Mouse (Mus musculus) intestine, postnatal 0 days (tissue): Measurements from ENCODE around the gene Otulinl. TPM values are rescaled to one million over a fixed set of nuclear protein-coding genes. Genes with fewer than 3 reads are reported as not detected.

Experiments used
- ATAC-seq: fragments of 200-750 bp; cut with Nextera tagmentation; 2 replicates; pipeline ENCODE4 v1.8.0; 2017; ENCODE audit warnings: mild to moderate bottlenecking, moderate TSS enrichment, moderate library complexity
- H3K27ac ChIP-seq: fragments of 300-500 bp; sonication (generic); 2 replicates; pipeline ENCODE4 v1.5.1; 2014; ENCODE audit warnings: mild to moderate bottlenecking, low read depth, low read length, moderate library complexity
- H3K27me3 ChIP-seq: fragments of 300-500 bp; sonication (generic); replicated peaks from 2 replicates; pipeline ENCODE4 v1.6.1; 2014; ENCODE audit warnings: low read length, mixed read lengths; ENCODE audit not compliant: control insufficient read depth, insufficient read depth
- H3K36me3 ChIP-seq: fragments of 300-500 bp; sonication (generic); 2 replicates; pipeline ENCODE4 v1.6.1; 2014; ENCODE audit warnings: mild to moderate bottlenecking, moderate library complexity; ENCODE audit not compliant: control insufficient read depth, insufficient read depth
- H3K4me1 ChIP-seq: fragments of 300-500 bp; sonication (generic); replicated peaks from 2 replicates; pipeline ENCODE4 v1.6.1; 2014; ENCODE audit warnings: antibody characterized with exemption, low read length, mixed read lengths; ENCODE audit not compliant: control insufficient read depth, insufficient read depth
- H3K4me2 ChIP-seq: fragments of 300-500 bp; sonication (generic); replicated peaks from 2 replicates; pipeline ENCODE4 v1.6.1; 2014; ENCODE audit warnings: low read depth, mild to moderate bottlenecking, moderate library complexity
- H3K4me3 ChIP-seq: fragments of 300-500 bp; sonication (generic); 2 replicates; pipeline ENCODE4 v1.5.1; 2014; ENCODE audit warnings: low read depth, low read length
- H3K9ac ChIP-seq: fragments of 300-500 bp; sonication (generic); 2 replicates; pipeline ENCODE4 v1.6.1; 2014; ENCODE audit warnings: mild to moderate bottlenecking, low read depth, low read length
- H3K9me3 ChIP-seq: fragments of 300-500 bp; sonication (generic); 2 replicates; pipeline ENCODE4 v1.6.1; 2016; ENCODE audit warnings: mixed run types; ENCODE audit not compliant: control insufficient read depth
- CTCF ChIP-seq: sonication (generic); IDR thresholded peaks from 2 replicates; pipeline ENCODE4 v1.5.1; 2016; ENCODE audit warnings: low read depth, mild to moderate bottlenecking, control low read depth, antibody characterized with exemption, moderate library complexity
- WGBS: fragments of 180-500 bp; shearing (Covaris S2); extraction: QIAGEN DNeasy Blood & Tissue Kit; methylation state at CpG from one replicate; pipeline ENCODE4 v1.1.7; 2014; 5-methylcytosine and 5-hydroxymethylcytosine counted together
- polyA plus RNA-seq: library from polyadenylated mRNA; unstranded; fragments of >200 nt; fragmentation: Nextera tagmentation; extraction: Ambion mirVana; gene quantifications from 2 replicates; pipeline ENCODE4 v1.2.1, GENCODE M21; 2015

The Otulinl gene
- polyA plus RNA-seq, 1 experiment from 2014 or later = 9.0 TPM

GRCm38 (mm10) chr15:27609554-27609953 is 71.8 kb downstream of the Otulinl start:
- no peak for ATAC-seq
- Histone ChIP-seq H3K9me3 (no peaks in the 10 kb centered on the region), H3K27me3 (no peaks in the 10 kb centered on the region), H3K27ac (no peak overlapping the region), H3K4me3 (no peak overlapping the region), H3K9ac (no peak overlapping the region), H3K4me1 (no peaks in the 10 kb centered on the region), H3K36me3 (peaks cover 58% of the 10 kb centered on the region), H3K4me2 (no peak overlapping the region)
- WGBS = 73% methylated on average over 4 of the region's 4 CpGs
- no peak for TF ChIP-seq CTCF

DNA sequence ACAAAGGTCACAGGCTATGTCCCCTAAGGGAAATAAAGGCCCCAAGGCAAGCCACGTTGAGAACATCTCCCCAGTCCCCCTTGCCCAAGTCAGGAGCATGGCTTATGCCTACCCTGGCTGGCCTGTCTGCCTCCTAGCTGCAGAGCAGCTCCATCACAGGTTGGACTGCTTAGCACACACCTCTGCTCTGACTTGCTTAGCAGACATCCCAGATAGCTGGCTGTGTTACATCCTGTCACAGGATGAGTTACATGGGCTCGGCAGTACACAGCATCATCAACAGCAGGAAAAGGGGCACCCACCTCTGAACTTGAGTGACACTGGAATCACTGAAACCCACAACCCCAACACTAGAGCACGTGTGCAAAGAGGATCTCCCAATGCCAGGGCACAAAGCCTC is 76.1 kb downstream of the Otulinl start:
- TF ChIP-seq CTCF = peak; percentile 50
- H3K4me2 ChIP-seq = no peak overlapping the region
- no peak overlapping the region for H3K27ac ChIP-seq
- H3K4me1 ChIP-seq = no peaks in the 10 kb centered on the region
- 73% methylated on average over 3 of the region's 3 CpGs for WGBS
- no peaks in the 10 kb centered on the region for H3K9me3 ChIP-seq
- no peak overlapping the region for H3K9ac ChIP-seq
- no peak overlapping the region for H3K4me3 ChIP-seq
- no peak for ATAC-seq
- no peaks in the 10 kb centered on the region for H3K27me3 ChIP-seq
- peaks cover 56% of the 10 kb centered on the region for H3K36me3 ChIP-seq

Other genes with a start within 250 kb of the Otulinl start
- gene Ank, start 214.9 kb downstream of the Otulinl start, polyA plus RNA-seq = 20.9 and 24.0 TPM in 2 replicates
- 29.9 and 30.8 TPM in 2 replicates for gene Otulin, start 50.9 kb downstream of the Otulinl start, polyA plus RNA-seq